Mouse (Mus musculus) lung, adult 2 months (tissue): ENCODE data around the gene Tpp1.

Experiments used
- CTCF ChIP-seq: fragments of 200-500 bp; IDR thresholded peaks from 2 replicates; pipeline ENCODE4 v1.5.1; 2011; ENCODE audit warnings: mild to moderate bottlenecking, low read length, control low read depth; ENCODE audit not compliant: insufficient read depth
- POLR2A ChIP-seq: fragments of 200-500 bp; IDR thresholded peaks from 2 replicates; pipeline ENCODE4 v1.6.1; 2011; ENCODE audit warnings: low read depth, mild to moderate bottlenecking, control low read depth, low read length, borderline replicate concordance; ENCODE audit errors: extremely low read depth

GRCm38 (mm10) chr7:105708733-105709132 is 43.3 kb downstream of the Tpp1 start:
- TF ChIP-seq CTCF (no peak), POLR2A (no peak)
